Mouse (Mus musculus) WW6 (cell line): ENCODE data around the gene Cpm.

Experiments
- DNase-seq: peaks from one replicate; pipeline ENCODE4 v3.0.0-alpha.2; 2013; ENCODE audit warnings: low read depth, low spot score

Cpm gene

DNA sequence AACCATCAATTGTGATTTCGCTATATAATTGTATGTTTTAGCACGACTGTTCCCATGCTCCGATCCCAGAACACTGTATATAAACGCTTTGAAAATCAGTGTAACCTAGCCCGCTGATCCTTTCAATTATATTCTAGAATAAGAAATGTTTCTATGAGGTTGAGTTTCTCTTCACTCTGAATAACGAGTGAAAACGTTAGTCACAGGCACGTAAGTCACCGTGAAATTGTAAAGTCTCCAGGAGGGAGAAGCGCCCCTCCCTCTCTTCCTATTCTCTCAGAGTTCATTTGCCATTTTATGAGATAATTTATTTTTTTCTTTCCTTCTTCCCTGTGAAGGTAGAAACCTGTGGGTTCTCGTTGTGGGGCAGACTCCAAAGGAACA is 30.1 kb downstream of the Cpm start:
- no peak for DNase-seq

DNA sequence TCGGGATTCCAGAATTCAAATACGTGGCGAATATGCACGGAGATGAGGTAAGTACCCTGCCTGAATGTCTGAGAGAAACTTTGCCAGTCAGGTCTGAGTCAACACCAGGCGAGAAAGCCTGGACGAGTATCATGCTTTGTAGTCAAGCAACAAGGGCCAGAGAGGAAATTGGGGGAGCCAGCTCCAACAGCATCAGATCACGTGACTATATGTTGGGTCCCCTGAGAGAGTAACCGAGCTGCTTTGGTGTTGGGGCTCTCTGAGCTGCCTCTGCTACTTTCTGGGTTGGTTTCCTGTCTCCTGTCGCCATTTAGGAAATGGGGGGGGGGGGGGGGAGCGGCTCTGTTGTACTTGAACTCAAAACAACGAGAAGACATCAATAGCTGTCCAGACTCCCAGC is 30.5 kb downstream of the Cpm start:
- DNase-seq: no peak

DNA sequence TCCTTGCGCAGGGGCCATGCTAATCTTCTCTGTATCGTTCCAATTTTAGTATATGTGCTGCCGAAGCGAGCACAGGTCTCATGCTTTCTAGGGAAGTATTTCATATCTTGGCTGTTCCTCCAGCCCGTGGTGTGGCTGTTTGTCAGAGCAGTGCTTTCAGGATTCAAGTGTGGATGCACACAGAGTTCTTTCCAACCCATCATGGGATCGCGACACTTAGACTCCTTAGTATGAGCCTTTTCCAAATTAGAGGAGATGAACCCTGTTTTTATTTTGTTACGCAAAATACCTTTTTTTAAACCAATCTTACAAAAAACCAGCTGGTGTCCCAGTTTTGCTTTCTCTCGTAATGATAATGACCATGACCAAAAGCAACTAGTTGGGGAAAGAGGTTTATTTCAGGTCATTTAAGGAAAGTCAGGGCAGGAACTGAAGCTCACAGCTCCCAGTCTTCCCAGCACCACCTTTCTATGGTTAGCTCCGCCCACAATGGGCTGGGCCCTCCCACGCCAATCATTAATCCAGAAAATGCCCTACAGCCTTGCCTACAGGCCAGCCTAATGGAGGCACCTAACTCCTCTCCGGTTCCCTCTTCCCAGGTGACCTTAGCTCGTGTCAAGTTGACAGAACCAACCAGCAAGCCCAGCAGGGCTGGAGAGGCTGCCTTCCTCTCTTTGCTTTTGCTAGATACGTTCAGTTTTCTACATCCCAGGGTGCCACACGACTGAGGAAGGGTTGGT is 33.2 kb downstream of the Cpm start:
- no peak for DNase-seq

DNA sequence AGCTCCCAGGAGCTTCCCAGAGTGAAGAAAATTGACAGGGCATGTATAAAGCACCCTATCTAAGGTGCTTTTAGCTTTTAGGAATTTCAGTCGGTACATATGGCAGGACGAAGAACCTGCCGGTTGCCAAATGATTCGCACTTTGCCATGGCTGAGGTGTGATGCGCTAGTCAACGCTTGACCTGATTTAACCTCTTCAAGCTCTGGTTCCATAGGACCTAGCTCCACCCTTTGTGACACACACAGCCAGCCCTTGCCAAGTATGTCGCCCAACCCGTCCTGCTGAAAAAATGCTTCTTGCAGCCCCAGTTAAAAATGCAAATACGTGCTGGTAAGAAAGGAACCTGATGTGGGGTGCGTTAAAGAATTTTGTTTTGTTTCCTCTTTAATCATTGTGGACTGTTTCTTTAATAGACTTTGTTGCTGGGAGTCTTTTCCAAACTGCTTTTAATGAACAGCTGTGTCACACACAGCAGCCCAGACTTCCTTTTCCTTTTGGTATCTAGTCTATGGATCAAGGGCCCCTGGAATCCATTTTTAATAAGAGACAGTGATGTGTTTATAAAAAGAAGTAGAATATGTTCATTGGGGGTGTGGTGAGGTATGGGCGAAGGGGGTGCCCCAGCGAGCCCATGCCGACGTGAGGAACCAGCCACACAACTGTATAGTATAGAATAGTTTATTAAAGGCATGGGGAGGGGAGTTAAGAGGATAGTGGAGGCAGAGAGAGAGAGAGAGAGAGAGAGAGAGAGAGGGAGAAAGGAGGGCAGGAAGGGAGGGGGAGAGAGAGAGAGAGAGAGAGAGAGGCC is 34.0 kb downstream of the Cpm start:
- DNase-seq: no peak

DNA sequence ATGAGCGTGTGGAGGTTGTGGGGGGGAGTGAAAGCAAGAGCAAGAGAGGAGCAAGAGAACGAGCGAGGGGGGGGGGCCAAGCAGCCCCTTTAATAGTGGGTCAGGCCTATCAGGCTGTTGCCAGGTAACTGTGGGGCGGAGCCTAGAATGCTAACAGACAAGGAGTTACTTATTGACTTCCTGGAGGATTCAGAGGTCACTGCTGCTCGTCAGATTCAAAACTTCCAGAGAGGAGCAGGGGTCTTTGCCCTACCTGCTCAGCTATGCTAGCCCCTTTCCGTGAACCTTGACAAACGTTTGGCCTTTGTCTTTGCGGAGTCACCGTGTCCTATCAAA is 34.5 kb downstream of the Cpm start:
- no peak for DNase-seq

DNA sequence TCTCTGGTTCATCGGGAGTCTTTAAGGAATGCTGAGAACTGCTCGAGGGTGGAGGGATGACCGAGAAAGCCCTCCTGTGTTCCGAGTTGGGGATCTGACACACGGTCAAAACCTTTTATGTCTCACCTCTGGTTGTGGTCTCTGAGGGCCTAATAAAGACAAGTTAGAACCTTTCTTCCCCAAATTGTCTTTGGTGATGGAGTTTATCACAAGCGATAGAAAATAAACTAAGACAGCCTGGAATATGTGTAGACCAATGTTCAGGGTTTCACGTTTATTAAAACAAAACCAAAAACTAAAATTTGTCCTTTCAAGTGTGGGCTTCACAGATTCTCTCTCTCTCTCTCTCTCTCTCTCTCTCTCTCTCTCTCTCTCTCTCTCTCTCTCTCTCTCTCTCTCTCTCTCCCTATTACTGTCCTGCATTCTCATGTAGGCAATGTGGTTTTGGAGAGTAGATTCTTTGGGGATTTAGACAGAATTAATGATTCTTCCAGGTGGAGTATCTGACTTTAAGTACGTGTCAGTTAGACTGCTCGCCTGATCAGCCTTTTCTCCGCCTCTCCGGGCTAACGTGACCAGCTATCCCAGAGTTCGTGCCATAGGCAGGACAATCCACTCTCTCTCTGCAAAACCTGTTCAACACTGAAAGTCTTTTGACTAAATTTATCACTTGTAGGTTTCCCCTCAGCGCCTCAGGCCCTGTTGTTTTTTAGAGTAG is 35.1 kb downstream of the Cpm start:
- DNase-seq: no peak

DNA sequence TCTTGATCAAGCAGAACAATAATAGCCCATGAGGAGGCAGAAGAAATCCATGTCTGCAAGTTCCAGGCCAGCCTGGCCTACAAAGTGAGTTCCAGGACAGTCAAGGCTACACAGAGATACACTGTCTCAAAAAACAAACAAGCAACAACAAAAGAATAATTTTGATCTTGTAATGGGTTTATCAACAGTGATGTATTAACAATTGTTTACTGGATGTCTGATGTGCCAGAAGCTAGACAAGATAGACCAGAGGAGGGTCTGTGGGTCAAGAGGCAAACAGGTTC is 35.6 kb downstream of the Cpm start:
- no peak for DNase-seq

DNA sequence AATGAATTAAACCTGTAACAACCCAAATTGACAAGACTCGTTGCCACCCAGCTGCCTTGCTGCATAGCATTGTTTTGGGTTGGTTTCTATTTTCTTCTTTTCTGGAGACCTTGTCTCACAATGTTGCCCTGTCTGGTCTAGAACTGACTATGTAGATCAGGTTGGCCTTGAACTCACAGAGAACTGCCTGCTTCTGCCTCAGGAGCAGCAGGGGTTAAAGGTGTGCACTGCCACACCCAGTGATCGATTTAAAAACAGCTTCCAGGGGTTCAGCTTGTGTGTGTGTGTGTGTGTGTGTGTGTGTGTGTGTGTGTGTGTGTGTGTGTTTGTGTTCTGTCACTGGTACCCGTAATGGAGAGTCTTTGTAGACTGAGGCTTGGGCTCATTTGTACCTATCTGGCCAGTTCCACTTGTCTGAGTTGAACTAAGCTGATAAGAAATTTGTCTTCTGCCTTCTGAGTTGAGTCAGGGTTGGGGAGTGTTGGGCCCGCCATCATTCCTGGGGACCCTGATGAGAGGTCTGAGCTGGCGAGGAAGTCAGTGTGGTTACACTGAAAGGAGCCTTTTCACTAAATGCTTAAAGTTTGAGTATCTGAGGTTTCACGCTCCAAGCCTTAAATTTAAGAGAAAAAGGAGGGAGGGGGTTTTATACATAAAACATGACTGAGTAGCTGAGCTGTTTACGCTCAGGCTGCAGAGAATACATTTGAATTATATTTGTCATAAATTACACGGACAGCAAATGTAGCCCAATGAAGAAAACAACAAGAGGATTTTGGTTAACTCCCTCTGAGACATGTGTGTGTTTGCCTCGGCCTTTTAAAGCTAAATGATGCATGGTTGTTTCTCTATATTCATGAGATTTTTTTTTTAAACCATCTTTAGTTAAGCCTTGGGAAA is 36.3 kb downstream of the Cpm start:
- no peak for DNase-seq

DNA sequence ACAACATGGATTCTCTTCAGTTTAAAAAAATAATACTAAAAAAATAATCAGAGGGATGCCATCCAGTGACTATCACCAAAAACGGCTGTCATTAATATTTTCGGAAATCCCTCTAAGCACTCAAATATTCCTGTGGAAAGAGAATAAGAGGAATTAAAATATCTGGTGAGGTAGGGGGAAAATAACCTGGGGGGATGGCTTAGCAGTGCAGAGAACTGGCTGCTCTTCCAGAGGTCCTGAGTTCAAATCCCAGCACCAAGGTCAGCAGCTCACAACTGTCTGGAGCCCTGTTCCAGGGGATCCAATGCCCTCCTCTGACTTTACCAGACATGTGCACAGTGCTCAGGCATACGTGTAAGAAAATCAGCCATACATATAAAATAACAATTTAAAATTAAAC is 37.1 kb downstream of the Cpm start:
- DNase-seq: no peak

DNA sequence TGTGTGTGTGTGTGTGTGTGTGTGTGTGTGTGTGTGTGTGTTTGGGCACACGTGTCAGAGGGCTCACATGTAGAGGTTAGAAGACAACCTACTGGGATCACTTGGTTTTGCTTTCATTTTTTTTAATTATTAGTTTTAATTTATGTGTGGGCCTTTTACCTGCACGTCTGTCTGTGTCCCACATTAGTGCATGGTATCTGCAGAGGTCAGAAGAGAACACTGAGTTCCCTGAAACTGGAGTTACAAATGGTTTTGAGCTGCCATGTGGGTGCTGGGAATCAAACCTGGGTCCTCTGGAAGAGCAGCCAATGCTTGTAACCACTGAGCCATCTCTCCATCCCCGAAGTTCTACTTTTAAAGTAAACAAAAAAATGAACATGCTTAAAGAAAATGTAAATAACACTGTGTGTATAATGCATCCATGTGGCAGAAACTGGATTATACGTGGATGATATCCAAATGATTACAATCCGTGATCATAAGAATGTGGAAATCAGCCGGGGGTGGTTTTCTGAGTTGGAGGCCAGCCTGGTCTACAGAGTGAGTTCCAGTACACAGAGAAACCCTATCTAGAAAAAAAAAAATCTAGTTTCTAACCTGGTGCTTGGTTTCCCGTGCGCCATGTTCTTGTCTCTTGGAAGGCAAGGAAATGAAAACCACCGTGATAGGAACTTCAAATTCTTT is 37.8 kb downstream of the Cpm start:
- no peak for DNase-seq

DNA sequence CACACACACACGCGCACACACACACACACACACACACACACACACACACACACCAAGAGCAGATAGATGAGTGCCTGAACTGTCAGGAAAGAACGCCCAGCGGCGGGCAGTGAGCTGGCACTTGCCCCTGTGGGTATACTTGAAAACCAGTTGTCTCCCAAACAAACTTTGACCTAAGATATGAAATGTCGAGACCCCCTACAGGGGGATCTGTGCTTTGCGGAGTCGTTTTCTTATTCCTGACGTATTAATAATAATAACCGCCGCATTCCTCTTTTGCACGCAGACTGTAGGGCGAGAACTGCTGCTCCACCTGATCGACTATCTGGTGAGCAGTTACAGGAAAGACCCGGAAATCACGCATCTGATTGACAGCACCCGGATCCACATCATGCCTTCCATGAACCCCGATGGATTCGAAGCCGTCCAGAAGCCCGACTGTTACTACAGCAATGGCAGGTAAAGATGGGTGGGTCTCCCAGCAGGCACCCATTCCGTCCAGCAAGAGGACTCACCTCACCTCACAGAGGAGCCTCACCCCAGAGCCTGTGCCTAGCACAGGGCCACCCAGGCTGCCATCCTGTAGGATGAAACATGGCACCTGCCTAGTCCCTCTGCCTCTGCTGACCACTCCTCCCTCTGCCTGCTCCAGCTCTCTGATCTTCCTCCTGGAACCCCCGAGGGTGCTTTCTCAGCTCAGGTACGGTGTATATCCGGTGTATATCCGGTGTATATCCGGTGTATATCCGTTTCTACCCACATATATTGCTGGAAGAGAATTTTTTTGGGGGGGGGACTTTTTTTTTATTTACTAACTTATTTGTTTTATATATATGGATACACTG is 38.6 kb downstream of the Cpm start:
- DNase-seq: no peak

DNA sequence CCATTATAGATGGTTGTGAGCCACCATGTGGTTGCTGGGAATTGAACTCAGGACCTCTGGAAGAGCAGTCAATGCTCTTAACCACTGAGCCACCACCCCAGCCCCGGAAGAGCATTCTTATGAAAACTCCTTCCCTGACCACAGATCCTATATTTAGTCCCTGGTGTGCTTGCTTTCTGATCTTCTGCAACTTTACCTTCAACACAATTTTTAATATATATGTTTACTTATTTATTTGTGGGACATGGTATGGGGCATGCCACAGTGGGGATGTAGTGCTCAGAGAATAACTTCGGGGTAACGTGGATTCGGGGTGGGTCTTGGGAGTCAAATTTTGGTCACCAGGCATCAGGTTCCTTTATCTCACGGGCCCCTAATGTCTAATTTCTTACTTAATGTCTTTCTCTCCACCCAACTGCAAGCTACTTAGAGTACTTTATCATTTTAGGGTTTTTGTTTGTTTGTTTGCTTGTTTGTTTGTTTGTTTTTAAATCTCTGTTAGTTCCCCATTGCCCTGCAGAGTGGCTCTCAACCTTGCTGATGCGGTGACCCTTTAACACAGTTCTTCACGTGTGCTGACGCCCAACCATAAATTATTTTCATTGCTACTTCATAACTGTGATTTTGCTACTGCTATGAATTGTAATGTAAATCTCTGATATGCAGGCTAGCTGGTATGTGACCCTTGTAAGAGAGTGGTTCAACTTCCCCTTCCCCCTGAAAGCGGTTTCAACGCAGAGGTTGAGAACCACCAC is 39.4 kb downstream of the Cpm start:
- DNase-seq: no peak

DNA sequence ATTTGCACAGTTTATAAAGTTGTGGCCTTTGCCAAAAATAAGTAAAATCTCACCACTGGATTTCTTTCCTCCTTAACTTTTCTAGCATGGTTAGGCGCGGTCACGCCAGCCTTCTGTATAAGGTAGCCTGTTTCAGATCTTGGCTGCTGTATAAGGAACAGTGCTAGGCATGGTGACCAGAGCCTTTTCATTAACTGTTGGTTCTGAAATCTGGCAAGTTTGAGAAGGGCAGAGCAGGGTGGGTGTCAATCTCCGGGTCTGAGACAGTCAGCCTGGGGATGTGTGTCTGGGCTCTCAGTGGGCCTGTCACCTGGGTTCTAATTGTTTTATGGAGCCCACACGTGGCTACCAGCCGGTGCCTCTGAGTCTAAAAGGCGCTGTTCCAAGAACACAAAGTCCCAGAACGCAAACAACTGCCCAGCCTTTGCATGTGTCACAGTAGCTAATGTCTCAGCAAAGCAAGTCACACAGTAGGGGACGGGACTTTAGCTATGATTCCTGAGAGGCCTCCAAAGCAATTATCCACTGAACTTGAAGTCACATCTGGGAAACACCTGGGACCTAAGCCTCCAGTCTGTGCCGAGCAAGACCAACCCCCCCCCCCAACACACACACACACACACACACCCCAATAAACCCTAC is 40.3 kb downstream of the Cpm start:
- DNase-seq: no peak

DNA sequence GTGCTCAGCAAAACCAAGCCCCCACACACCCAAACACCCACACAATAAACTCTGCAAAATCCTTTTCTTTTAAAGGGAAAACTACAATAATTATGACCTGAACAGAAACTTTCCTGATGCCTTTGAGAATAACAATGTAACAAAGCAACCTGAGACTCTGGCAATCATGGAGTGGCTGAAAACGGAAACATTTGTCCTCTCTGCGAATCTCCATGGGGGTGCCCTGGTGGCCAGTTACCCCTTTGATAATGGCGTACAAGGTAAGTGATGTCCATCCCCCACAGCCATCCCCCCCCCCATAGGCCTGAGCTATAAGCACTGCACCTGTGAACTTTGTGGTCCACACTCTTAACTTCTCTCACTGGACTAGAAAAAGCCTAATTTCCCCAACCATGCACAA is 40.8 kb downstream of the Cpm start:
- DNase-seq: no peak

DNA sequence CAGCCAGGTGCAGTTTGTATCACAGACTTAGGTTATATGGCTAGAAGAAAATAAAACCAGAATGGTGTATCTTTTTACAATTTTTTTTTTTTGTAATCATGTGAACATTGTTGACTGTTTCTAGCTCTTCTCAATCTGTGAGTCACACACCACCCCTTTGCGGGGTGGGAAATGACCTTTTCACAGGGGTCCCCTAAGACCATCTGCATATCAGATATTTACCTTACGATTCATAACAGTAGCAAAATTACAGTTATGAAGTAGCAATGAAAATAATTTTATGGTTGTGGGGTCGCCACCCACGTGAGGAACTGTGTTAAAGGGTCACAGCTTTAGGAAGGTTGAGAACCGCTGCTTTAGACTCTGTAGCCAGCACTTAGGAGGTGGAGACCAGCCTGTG is 41.5 kb downstream of the Cpm start:
- no peak for DNase-seq

DNA sequence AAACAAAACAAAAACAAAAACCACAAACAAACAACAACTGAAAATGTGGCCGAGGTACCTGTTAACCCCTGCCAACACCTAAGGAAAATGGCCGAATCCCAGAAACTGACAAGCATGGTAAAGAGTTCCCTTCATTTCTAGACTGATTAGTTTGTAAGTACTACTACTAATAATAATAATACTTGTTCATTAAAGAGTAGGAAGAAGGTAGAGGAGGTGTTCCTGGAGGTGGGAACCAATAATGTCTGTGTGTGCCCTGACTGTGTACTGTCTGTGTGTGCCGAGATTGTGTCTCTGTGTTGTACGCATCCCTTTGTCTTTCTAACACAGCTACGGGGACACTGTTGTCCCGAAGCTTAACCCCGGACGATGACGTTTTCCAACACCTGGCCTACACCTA is 42.0 kb downstream of the Cpm start:
- DNase-seq: no peak

DNA sequence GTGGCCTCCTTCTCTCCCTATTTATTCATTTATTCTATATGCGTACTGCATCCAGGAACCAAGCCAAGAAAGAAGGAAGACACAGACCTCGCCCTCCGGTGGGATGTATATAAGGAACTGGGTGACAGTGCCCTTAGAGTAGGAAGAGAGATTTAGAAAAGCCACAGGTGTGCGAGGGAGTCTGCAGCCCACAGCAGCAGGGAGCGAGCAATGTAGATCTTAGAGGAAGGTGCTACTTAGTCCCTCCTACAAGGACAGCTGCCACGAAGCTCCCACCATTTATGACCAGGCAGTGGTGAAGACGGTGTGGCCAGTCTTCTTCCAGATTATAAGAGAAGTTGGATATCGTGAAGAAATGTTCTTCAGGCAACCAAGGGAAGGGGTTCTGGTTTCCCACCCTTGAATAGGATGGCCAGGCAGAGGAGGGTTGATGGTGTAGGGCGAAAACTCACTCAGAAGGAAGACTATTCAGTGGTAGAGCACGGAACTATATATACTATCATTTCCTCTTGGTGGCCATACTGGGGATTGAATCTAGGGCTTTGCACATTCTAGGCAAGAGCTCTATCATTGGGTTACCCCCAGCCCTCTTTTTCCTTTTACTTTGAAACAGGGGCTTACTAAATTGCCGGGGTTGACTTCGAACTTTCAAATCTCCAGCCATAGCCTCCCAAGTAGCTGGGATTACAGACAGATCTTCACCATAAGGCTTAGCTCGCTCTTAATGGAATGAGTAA is 42.8 kb downstream of the Cpm start:
- no peak for DNase-seq

DNA sequence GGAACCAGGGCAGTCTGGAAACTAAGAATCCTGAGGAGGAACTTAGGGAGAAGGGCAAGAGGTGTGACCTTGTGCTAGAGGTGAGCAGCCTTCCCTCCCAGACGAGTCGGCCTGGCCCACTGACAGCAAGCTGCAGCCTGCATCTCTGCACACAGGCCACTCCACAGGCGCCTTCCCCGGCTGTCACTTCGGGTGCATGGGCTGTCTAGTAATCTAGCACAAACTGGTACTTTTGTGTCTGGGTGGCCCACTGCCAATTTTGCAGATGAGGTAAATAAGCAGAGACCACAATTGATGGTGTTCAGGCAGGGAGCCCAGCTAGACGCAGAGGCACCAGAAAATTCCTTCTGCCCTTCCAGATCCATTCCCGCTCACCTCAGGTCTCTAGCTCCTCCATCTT is 43.4 kb downstream of the Cpm start:
- no peak for DNase-seq

DNA sequence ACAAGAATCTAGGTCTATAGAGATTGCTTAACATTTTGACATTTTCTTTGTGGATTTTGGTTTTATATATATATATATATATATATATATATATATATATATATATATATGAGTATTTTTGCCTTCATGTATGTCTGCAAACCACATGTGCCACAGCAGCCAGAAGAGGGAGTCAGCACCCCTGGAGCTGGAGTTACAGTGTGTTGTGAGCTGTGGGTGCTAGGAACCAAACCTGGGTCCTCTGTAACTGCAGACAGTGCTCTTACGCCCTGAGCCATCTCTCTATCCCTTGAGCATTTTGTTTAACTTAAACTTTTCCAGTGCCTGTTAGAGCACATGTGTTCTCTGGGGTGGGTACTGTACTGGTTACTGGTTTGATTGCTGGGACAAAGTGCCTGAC is 44.6 kb downstream of the Cpm start:
- no peak for DNase-seq
